Mouse (Mus musculus): ENCODE data around the gene Vapb. TPM values are rescaled to one million over a fixed set of nuclear protein-coding genes. Genes with fewer than 3 reads are reported as not detected.
"Not testable (repeated sequence)": the region's sequence is repeated elsewhere in the genome, so short reads cannot be mapped to it uniquely, and the experiment has no call there.

The Vapb gene
- total RNA-seq (2017): 53.9 and 74.6 TPM in 2 replicates

DNA sequence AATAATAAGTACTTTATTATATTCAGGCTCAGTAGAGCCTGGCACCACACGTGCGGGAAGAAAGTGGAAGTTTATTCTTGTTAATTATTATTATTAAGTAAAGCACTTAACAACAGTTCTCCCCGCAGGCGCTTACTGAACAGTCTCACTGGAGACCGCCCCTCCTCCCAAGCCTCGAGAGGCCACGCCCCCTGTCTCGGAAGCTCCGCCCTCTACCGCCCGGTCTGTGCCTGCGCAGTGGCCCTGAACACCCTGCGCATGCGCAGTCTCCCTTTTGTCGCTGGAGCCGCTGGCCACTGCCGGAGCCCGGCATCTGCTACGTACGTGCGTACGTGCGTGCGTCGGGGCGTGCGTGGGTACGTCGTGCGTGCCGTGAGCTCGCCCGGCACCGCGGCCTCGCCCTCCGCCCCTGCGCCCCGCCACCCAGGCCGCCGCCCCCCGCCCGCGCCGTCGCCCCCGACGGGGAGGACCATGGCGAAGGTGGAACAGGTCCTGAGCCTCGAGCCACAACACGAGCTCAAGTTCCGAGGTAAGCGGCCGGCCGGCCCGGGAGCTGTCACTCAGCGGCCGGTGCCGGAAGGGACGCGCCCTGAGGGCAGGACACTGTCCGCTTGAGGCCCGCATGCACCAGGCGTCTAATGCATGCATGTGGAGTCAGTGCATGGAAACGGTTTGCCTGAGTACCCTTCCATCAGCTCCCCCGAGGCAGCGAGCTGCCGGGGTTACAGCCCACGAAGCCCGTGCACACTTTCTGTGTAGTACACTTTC is at the start of gene Vapb:
TSS of gene Vapb (plus strand) at position 290 of the 768 bp plus-strand sequence.
- peak; percentile 93 for ATAC-seq (replicated peaks; ENCODE audit: low read depth, poor library complexity, severe bottlenecking)

DNA sequence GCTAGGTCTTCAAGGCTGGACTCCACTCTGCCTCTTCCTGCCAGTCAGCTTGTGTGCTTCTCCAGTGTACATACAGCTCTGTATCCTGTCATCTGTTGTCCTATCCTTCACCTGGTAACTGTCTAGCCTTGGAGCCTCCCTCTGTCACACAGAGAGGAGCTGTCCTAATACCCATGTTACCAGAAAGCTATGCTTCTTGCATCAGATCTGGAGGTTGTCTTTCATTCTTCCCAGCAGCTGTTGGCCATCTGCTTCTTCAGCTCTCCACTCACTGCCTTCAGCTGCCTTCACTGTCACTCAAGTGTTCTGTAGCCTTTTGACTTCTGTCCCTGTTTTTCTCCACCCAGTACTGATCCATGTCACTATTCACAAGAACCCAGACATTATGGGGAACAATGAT is 47.5 kb upstream of the Vapb start:
- no peak for ATAC-seq (replicated peaks; ENCODE audit: low read depth, poor library complexity, severe bottlenecking)

DNA sequence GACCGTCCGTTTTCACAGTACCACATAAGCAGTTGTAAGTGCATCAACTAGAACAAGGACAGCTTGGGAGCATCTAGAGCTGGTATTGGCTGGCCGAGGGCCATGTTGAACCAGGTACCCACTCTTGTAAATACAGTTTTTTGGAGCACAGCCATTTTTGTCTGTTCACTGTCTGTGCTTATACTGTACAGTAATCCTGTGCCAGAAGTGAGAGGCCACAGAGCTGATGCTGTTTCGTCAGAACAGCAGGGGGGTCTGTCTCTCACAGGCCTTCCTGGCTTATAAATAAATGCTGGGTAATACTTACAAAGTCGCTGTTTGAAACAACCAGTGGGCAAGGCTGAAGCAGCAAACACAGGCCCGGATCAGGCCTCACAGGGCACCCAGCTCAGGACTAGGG is 45.6 kb upstream of the Vapb start:
- ATAC-seq (replicated peaks; ENCODE audit: low read depth, poor library complexity, severe bottlenecking): no peak

DNA sequence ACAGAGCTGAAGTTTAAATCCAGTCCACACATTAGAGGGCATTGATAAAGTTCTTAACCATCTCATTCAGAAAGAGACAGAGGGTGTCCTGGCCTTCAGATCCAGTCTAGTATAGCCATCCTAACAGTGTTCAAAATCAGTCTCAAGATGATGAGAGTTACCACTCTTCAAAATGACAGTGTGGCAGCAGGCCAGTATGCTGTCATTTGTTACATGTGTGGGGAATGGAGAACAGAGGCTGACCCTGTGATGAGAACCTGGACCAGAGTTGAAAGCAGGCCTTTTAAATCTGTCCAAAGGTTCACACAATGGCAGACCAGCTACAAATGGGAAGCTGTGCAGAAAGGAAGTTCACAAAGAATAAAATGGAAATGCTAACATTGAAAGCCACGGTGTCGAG is 44.6 kb upstream of the Vapb start:
- ATAC-seq (replicated peaks; ENCODE audit: low read depth, poor library complexity, severe bottlenecking): no peak

DNA sequence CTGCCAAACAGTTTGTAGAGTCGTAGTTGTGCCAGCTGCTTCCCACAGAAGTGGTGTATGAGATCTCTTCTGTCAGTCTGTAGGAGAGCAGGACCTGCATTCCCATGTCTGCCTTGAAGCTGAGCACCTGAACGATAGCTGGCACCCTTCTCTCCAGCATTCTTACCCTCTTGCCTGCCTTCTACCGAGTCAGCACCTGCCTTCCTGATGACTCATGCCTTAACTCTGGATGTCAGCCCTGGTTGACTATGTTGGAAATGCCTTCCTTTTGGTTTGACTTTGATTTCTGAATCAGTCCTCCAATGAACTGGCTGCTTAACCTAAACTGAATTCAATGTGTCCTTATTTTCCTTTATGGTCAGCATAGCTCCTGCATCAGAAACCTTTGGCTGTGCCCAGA is 38.5 kb upstream of the Vapb start:
- ATAC-seq (replicated peaks; ENCODE audit: low read depth, poor library complexity, severe bottlenecking): no peak

DNA sequence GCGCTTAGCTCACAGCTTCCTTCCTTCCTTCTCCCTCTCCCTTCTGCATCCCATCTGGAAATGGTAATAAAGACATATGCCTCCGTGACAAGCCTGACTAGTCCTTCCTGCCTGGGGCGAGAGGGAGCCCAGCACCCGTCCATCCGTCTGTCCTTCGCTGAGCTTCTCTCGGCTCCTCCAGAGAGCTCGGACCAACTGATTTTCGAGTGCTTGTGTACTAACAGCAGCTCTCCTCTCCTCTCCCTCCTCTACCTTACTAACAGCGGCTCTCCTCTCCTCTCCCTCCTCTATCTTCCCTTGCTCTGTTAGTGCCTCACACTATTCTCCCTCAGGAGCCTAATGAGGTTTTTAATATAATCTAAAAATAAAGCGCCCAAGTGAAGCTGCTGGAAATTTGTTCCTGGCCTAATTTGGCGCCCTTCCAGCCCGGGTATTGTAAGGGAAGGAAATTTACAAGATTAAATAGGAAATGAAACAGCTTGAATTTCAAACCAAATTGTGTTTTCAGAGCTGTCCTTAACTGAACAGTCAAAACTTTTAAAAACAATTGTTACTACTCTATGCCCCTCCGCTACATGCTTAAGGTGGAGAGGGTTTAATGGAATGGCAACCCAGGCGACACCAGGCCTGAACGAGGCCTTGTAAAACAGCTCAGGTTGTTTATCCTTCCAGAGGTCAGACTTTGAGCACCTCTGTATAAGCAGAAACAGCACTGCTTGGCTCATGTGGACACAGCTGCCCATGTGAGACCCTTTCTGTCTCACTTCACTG is 35.0 kb upstream of the Vapb start:
- ATAC-seq (replicated peaks; ENCODE audit: low read depth, poor library complexity, severe bottlenecking): 0 out of 2 replicates have a peak, but pooled peaks have one; percentile 9

DNA sequence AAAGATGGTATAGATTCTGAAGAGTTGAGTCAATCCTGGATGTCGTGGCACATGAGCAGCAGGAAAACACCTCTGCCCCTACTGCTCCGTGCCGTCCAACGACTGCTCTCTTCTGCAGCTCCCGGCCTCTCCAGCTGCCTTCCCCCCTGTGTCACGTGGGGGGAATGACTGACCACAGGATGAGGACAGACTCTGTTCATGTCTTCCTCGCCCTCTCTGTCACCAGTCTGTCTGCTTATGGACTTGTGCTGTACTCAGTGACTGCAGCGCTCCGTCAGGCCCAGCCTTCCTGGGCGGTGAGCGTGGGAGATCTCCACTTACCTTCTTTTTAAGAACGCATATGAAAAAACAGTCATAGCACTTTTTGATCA is 34.5 kb upstream of the Vapb start:
- ATAC-seq (replicated peaks; ENCODE audit: low read depth, poor library complexity, severe bottlenecking): no peak

DNA sequence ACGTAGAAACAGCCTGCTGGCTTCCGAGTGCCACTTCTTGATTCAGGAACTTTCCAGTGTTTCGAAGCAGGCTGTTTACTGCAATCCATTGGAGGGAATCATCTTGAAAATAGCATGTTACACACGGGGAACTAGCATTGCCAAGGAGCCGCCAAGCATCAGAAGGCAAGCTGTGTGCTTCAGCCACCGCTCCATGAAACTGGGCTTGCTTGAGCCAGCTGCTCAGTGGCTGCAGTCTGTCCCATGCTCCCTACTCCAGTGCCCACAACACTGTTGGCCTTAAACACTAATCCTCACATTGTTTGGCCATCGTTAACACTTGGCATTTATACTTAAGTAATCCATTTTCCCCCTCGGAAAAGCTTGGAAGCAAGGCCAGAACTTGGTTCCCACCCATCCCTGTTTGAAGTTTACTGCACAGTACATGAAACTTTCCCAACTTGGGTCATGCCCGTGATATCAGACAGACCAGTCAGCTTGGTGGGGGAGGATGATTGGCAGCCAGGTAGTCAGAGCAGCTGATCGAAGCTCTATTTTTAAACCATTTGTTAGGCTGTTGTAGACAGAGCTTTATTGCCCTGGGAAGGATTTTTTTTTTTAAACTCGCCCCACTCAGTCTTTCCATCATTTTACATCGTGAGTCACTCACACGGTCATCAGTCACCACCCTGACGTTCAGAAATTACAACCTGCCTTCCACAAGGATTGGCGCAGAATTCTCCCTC is 31.3 kb upstream of the Vapb start:
- no peak for ATAC-seq (replicated peaks; ENCODE audit: low read depth, poor library complexity, severe bottlenecking)

DNA sequence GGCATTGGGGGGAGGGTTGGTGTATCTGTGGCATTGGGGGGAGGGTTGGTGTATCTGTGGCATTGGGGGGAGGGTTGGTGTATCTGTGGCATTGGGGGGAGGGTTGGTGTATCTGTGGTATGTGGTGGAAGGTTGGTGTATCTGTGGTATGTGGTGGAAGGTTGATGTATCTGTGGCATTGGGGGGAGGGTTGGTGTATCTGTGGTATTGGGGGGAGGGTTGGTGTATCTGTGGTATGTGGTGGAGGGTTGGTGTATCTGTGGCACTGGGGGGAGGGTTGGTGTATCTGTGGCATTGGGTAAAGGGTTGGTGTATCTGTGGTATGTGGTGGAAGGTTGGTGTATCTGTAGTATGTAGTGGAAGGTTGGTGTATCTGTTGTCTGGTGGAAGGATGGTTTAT is 29.7 kb upstream of the Vapb start:
- ATAC-seq (replicated peaks; ENCODE audit: low read depth, poor library complexity, severe bottlenecking): peak; percentile 65

DNA sequence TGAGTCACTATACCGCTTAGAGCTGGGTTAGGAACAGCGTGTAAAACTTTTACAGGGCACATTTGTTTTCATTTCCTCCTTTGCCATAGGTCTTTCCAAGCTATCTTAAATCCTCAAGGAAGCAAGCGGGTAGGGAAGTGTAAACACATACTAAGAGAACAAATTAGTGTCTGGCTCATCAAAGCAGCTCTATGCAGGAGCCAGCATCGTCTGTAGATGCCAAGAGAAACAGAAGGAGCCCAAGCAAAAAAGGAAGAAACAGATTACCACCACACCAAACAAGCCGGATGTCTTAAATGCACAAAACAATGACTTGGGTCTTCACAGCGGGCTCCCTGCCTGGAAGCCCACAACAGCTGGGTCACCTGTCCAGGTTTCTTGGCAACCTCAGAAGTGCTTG is 27.1 kb upstream of the Vapb start:
- ATAC-seq (replicated peaks; ENCODE audit: low read depth, poor library complexity, severe bottlenecking): no peak

DNA sequence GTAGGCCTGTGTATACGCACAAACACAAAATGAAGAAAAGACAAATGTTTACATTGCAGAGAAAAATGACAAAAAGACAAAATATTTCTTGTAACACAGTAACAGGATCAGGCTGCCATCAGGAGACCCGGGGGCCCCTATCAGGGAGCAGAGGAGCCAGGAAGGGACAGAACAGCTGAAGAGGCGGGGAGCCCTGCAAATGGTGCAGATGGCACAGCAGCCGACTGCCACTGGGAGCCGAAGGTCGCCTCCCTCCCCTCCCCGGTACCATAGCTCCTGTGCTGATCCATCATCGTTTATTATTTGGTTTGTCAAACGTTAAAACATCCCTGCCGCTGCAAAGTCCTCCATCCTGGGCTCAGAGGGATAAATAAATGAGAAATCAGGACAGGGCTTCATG is 24.7 kb upstream of the Vapb start:
- no peak for ATAC-seq (replicated peaks; ENCODE audit: low read depth, poor library complexity, severe bottlenecking)

DNA sequence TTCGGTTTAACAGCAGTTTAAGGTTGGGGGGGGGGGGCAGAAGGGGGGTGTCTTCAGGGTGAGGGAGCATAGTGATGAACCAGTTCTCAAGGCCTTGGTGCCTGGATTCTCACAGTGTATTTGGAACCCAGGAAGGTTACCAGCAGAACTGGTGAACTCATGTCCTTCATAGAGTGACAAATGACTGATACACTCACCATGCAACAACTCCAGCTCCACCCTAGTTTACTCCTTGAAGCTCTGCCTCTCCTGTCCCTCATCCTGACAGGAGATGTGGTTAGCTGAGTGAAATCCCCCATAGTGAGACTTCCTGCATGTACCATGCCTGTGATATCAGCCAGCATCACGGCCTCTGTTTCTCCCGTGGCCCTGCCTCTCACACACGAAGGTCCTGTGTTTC is 24.1 kb upstream of the Vapb start:
- ATAC-seq (replicated peaks; ENCODE audit: low read depth, poor library complexity, severe bottlenecking): no peak

DNA sequence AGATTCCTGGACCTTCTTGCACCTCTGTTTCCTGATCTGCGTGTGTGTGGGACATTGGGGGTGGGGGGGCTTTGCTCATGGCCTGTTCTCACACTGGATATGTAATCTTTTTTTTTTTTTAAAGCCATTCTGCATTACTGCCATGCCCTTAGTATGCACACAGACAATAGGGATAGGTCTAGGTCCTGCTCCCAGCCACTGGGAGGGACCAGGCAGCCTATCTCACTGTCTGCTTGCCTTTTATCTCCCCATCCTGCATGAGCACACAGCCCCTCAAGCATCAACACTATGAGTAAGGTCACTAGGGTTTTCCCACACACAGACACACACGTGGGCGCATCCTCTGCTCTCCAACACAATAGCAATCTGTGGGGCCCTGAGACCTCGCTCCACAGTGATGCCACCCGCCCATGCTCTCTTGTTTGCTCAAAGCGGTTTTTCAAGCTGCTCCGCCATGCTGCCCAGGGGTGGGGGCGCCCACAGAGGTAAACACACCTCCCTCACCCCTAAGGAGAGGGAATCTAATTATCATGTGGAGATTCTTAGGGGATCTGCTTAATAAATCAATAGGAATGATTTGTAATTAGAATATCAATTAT is 22.6 kb upstream of the Vapb start:
- ATAC-seq (replicated peaks; ENCODE audit: low read depth, poor library complexity, severe bottlenecking): no peak

DNA sequence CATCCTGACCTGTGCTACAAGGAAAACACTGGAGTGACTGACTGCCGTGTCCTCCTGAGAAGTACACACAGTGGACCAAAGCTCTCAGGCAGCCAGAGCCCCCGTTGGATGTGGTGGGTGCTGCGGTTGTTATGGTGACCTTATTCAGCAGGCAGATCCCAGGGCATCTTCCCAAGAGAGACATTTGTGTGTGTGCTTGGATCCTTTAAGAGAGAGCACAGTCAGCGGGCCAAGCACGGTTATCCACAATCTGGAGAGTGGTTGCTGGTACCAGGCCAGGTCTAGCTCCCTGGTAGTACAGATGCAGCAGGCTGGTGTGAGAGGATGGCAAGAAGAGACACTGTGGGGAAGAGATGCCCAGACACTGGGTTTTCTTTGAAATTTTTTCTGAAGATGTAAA is 20.3 kb upstream of the Vapb start:
- no peak for ATAC-seq (replicated peaks; ENCODE audit: low read depth, poor library complexity, severe bottlenecking)

DNA sequence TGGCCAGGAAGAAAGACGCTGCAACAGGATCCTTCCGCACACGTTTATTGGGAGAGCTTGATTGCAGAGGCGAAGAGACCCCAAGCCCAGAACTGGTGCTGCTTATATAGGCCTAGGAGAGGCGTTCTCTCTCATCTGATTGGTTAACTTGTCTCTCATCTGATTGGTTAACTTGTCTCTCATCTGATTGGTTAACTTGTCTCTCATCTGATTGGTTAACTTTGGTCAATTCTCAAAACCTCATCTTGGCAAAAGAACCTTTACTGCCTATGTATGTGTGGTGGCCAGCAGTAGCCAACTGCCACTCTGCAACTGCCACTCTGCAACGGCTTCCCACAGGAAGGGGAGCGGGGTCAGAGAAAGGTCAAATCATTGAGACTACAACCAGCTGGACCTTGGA is 18.2 kb upstream of the Vapb start, which contains the start of gene 1700010B08Rik:
TSS of gene 1700010B08Rik (plus strand) at position 301 of the 400 bp plus-strand sequence.
- ATAC-seq (replicated peaks; ENCODE audit: low read depth, poor library complexity, severe bottlenecking): not testable (repeated sequence)

DNA sequence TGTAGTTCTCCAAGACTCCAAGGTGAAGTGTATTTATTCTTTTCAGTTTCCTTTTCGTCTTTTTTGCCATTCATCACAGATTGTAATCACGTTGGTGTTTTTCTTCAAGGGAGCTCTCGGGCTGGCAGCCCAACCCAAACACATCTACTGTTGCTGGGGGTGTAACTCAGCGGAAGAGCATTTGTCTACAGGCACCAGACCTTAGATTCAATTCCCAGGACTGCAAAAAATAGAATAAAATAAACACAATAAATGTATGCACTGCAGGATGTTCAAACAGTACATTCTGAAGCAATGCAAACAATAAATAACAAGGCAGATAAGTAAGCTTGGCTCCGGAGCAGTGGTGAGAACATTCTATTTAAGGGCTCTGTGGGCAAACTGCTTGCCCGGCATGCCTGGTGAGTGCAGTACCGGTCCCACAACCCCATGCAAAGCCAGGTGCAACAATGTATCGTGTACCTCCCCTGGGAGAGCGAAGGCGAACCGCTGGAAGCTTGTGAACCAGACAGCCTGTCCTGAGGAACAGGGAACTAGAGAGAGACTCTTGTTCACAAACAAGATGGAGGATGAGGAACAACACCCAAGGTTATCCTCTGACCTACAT is 15.0 kb upstream of the Vapb start:
- ATAC-seq (replicated peaks; ENCODE audit: low read depth, poor library complexity, severe bottlenecking): no peak

DNA sequence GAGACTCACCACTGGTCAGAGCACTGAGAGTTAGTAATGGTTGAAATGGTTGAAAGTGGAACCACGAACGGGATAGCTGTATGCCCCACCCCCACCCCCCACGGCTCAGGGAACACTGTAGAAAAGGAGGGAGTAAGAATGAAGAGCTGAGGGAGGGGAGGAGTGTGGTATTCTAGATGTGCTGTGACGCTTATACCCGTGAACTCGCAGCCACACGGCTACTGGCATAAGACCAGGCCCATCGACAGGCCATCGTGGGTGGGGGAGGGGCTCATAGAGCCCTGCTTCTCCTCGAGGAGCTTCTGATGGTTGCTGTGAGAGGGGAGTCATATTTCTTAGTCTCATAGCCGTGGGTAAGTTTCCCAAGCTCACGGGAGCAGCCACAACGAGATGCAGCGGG is 12.9 kb upstream of the Vapb start:
- no peak for ATAC-seq (replicated peaks; ENCODE audit: low read depth, poor library complexity, severe bottlenecking)

DNA sequence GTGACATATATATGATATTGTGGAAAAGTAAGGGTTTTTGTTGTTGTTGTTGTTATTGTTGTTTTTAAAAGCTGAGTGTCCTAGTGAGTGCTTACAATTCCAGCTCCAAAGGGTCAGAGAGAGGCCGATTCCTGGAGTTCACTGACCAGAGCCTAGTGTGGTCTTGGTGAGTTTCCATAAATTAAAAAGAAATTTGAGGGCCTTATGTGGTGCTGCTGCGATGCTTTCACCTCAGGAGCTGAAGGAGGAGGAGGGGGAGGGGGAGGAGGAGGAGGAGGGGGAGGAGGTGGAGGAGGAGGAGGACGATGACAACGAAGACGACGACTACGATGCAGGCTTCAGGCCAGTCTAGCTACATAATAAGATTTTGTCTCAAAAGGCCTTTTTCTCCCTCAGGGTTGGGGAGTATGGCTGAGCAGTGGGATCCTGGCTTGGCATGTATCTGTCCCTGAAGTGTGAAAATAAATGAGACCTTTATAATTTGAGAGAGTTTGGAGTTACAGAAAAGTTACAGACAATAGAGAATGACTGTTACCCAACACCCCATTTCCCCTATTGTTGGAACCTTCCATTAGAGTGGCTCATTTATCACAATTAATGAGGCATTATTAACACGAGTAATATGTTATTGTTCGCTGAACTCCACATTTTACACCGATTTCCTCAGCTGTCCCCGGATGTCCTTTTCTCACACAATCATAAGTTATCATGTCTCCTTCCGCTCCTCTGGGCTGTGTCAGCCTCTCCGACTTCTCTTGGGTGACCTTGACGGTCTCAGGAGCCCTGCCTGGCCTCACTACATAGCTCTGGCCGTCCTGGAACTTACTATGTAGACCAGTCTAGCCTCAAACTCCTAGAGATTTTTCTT is 12.1 kb upstream of the Vapb start:
- no peak for ATAC-seq (replicated peaks; ENCODE audit: low read depth, poor library complexity, severe bottlenecking)

DNA sequence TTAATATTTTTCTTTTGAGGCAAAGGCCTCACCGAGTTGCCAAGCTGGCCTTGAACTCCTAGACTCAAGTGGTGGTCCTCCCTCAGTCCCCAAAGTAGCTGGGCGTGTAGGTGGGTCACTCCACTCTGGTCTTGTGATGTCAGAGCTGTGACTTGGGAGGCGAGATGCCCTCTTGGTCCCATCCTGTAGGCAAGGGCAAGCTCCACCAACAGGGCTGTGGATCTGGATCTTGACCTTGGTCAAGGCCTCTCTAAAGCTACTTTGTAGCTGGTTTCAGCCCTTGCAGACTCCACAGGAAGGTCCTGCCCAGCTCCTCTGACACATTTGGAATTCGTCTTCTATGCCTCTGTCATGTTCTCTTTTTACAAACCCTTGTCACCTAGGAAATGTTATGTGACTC is 11.5 kb upstream of the Vapb start:
- ATAC-seq (replicated peaks; ENCODE audit: low read depth, poor library complexity, severe bottlenecking): no peak

Data from common myeloid progenitor, adult 5-6 weeks (primary cell).